Mouse (Mus musculus) hindbrain, embryonic 15.5 days (tissue): ENCODE measurements around the gene Pcyox1. TPM values are rescaled to one million over a fixed set of nuclear protein-coding genes. Genes with fewer than 3 reads are reported as not detected.
"Not testable (repeated sequence)": the region's sequence is repeated elsewhere in the genome, so short reads cannot be mapped to it uniquely, and the experiment has no call there.

ENCODE experiments used
- ATAC-seq: fragments of 200-750 bp; cut with Nextera tagmentation; 2 replicates; pipeline ENCODE4 v1.8.0; 2017; ENCODE audit warnings: low read depth, moderate number of reproducible peaks, moderate TSS enrichment; ENCODE audit not compliant: low FRiP score
- H3K27ac ChIP-seq: fragments of 300-500 bp; sonication (generic); replicated peaks from 2 replicates; pipeline ENCODE4 v1.5.1; 2015; ENCODE audit warnings: mild to moderate bottlenecking, inconsistent platforms
- H3K27me3 ChIP-seq: fragments of 300-500 bp; sonication (generic); 2 replicates; pipeline ENCODE4 v1.6.1; 2015; ENCODE audit warnings: control low read depth, inconsistent platforms
- H3K36me3 ChIP-seq: fragments of 300-500 bp; sonication (generic); 2 replicates; pipeline ENCODE4 v1.6.1; 2015; ENCODE audit warnings: control low read depth, inconsistent platforms
- H3K4me1 ChIP-seq: fragments of 300-500 bp; sonication (generic); replicated peaks from 2 replicates; pipeline ENCODE4 v1.6.1; 2015; ENCODE audit warnings: control low read depth, inconsistent platforms
- H3K4me2 ChIP-seq: fragments of 300-500 bp; sonication (generic); 2 replicates; pipeline ENCODE4 v1.6.1; 2015; ENCODE audit warnings: moderate library complexity, mild to moderate bottlenecking, inconsistent platforms
- H3K4me3 ChIP-seq: fragments of 300-500 bp; sonication (generic); 2 replicates; pipeline ENCODE4 v1.5.1; 2015; ENCODE audit warnings: mild to moderate bottlenecking, inconsistent platforms
- H3K9ac ChIP-seq: fragments of 300-500 bp; sonication (generic); 2 replicates; pipeline ENCODE4 v1.6.1; 2015; ENCODE audit warnings: inconsistent platforms
- H3K9me3 ChIP-seq: fragments of 300-500 bp; sonication (generic); 2 replicates; pipeline ENCODE4 v1.6.1; 2016; ENCODE audit warnings: control low read depth, inconsistent platforms
- WGBS: fragments of 180-500 bp; shearing (Covaris S2); methylation state at CpG from one replicate; pipeline ENCODE4 v1.1.7; 2015; 5-methylcytosine and 5-hydroxymethylcytosine counted together
- polyA plus RNA-seq: library from polyadenylated mRNA; unstranded; fragments of >200 nt; fragmentation: Nextera tagmentation; extraction: Ambion mirVana; gene quantifications from 2 replicates; pipeline ENCODE4 v1.2.1, GENCODE M21; 2015

Gene Pcyox1
- polyA plus RNA-seq, 1 experiment from 2014 or later = 84.7 TPM

DNA sequence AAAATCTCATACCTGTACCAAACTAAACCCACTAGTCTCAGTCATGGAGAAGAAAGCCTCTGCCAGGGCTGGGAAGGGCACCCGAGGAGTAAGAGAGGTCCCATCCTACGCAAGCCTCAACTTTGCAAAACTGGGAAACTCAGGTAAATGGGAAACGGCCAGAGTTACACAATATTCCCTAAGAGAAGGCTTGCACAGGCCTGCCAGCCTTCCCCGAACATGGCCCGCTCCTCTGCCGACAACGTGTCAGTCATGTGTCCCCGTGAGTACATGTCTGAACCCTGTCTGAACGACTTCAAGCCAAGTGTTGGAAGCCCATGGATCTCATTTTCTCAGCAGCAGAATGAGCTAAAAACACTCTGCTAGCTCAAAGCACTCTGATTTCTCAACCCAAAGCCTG lies 1.9 kb downstream of the Pcyox1 start:
- Histone ChIP-seq H3K27ac (no peak overlapping the region), H3K4me3 (peak overlapping the region; percentile 78), H3K36me3 (peaks cover 27% of the 10 kb centered on the region), H3K4me2 (peak overlapping the region; percentile 84), H3K9ac (peak overlapping the region; percentile 90; the same call in 1 of the 2 replicates), H3K9me3 (no peaks in the 10 kb centered on the region), H3K27me3 (no peaks in the 10 kb centered on the region), H3K4me1 (peaks cover 28% of the 10 kb centered on the region)
- WGBS = 88% methylated on average over 9 of the region's 9 CpGs
- ATAC-seq = no peak

DNA sequence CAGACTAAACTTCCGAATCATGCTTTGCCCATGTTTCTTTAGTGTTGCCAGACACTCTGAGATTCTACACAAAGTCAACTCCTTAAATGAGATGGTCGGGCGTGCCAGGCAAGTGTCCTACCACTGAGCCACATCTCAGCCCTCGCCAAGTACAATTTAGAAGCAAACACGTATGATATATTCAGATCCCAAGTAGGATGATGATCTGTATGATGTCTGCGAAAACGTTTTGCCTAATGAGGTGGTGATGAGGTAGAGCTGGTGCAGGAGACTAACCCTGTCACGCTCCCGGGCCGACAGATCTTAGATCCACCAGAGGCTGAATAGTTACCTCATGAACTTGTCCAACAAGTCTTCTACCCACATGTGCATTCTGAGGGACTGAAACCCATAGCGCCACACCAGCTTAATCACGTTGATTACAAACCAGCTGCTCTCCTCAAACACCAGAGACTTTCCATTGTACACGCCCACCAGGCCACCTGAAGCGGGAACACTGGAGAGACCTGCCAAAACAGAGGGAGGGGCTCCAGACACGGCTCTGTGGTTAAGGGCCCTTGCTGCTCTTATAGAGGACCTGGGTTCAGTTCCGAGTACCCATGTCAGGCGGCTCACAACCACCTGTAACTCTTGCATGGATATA lies 2.8 kb downstream of the Pcyox1 start:
- WGBS = 89% methylated on average over 17 of the region's 17 CpGs
- ATAC-seq = no peak

DNA sequence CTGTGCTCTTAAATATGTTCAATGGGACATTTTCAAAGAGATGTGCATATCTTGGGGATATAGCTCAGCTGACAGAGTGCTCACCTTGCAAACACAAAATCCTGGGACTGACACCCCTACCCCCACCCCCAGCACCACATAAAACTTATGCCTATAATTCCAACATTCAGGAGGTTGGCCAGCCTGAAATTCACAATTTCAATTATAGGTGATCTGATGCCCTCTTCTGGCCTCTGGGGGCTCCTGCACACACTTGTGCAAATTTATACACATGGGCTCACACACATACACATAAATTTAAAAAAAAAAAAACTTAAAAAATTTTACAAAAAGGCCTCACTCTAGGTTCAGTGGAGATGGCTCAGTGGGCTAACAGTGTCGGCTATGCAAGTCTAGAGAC lies 3.8 kb downstream of the Pcyox1 start:
- no peak for ATAC-seq
- Histone ChIP-seq H3K4me2 (no peak overlapping the region), H3K27ac (no peak overlapping the region), H3K9ac (no peak overlapping the region), H3K36me3 (peaks cover 45% of the 10 kb centered on the region), H3K4me3 (no peak overlapping the region), H3K9me3 (no peaks in the 10 kb centered on the region), H3K27me3 (no peaks in the 10 kb centered on the region), H3K4me1 (peaks cover 28% of the 10 kb centered on the region)
- WGBS = 93% methylated on average over 1 of the region's 1 CpGs

More for the DNA sequence above, 2.8 kb downstream of the Pcyox1 start:
- Histone ChIP-seq H3K36me3 (peaks cover 35% of the 10 kb centered on the region), H3K9me3 (no peaks in the 10 kb centered on the region), H3K9ac (no peak overlapping the region), H3K4me3 (no peak overlapping the region), H3K4me2 (no peak overlapping the region), H3K27me3 (no peaks in the 10 kb centered on the region), H3K4me1 (peaks cover 28% of the 10 kb centered on the region), H3K27ac (no peak overlapping the region)

DNA sequence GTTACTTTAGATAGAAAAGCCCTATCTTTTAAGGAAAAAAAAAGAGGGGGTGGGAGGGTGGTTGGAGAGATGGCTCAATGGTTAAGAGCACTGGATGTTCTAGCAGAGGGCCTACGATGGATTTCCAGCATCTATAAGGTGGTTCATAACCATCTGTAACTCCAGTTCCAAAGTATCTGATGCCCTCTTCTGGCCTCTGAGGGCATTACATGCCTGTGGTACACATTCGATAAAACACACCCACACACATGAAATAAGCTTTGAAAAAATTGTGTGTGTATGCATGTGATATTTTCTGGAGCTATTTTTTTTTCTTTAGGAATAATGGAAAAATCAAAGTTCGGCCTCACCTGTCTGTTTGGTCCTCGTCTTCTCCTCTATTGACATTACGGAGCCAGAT lies 5.6 kb downstream of the Pcyox1 start:
- WGBS = 97% methylated on average over 5 of the region's 5 CpGs
- H3K36me3 ChIP-seq = peaks cover 58% of the 10 kb centered on the region

DNA sequence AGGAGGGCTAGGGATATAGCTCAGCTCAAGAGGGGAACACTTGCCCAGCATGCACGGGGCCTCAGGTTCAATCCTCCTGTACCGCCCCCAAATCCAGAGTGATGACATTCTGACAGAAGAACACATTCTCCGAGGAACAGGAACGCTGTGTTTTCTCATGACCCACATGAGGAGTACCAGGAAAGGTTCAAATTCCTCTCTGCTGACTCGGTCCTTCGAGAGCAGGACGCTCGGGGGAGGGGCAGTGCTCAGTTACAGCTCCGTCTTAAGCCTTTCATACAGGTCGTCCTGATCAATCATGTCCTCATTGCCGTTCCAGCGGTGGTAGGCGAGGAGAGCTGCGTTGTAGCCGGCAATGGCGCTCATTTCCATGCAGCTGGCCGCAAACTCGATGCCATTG lies 8.5 kb downstream of the Pcyox1 start:
- no peak for ATAC-seq
- 82% methylated on average over 18 of the region's 18 CpGs for WGBS
- no peaks in the 10 kb centered on the region for H3K4me1 ChIP-seq
- no peak overlapping the region for H3K9ac ChIP-seq
- no peak overlapping the region for H3K4me2 ChIP-seq
- H3K36me3 ChIP-seq = peaks cover 57% of the 10 kb centered on the region
- no peaks in the 10 kb centered on the region for H3K9me3 ChIP-seq
- H3K4me3 ChIP-seq = no peak overlapping the region
- H3K27ac ChIP-seq = no peak overlapping the region
- no peaks in the 10 kb centered on the region for H3K27me3 ChIP-seq

More for the DNA sequence above, 5.6 kb downstream of the Pcyox1 start:
- Histone ChIP-seq H3K4me3 (no peak overlapping the region), H3K9ac (no peak overlapping the region), H3K4me1 (peaks cover 19% of the 10 kb centered on the region), H3K27me3 (no peaks in the 10 kb centered on the region), H3K9me3 (no peaks in the 10 kb centered on the region), H3K4me2 (no peak overlapping the region), H3K27ac (no peak overlapping the region)
- ATAC-seq = no peak

DNA sequence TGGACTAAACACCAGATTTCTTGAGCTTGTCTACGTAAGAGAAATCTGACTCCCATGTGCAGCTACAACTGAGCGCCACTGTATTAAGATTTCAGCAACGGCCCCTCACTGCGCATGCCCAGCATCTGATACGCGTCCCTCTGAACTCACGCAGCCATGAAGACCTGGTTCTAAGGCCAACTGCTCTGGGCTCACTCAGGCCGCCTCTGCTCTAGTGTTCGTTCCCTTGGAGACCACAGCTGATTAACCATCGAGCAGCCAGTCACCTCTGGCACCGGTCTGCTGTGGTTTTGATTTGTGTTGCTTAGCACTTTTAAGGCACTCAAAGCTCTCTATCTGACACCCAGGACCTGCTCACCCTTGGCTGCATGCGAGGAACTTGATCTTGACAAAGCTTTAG lies 9.6 kb downstream of the Pcyox1 start:
- peaks cover 57% of the 10 kb centered on the region for H3K36me3 ChIP-seq
- ATAC-seq = no peak
- 78% methylated on average over 12 of the region's 12 CpGs for WGBS

DNA sequence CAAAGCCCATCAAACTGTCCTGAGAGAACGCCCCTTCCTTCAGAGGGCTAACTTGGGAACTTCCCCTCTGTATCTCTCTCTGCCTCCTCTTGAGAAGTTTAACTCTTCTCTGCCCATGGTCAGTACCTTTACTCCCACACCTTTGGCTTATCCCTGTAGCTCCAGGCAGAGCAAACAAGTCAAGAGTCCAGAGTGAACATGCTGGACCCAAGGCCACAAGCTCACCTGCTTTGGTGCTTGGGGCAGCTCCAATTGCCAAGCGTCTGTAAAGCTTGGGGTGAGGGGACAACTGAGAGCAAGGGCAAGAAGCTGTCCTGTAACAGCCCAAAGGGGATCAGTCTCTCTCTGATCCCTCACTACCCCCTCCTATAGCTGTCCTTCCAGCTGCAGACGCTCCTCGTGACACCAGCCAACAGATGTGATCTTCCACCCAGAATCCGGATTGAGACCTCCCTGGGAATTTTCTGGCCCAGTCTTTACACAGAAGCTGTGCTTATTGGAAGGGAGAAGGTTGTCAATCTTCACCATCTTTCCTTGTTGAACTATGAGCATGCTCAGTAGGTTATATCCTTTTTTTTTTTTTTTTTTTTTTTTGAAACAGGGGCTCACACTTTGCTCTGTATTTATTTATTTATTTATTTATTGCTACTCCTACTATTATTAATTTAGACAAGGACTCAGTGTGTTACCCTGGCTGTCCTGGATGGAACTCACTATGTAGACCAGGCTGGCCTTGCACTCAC lies 11.4 kb downstream of the Pcyox1 start:
- Histone ChIP-seq H3K27ac (no peak overlapping the region), H3K4me3 (no peak overlapping the region), H3K27me3 (no peaks in the 10 kb centered on the region), H3K4me2 (no peak overlapping the region), H3K9ac (no peak overlapping the region), H3K9me3 (no peaks in the 10 kb centered on the region), H3K4me1 (no peaks in the 10 kb centered on the region), H3K36me3 (peaks cover 41% of the 10 kb centered on the region)
- 89% methylated on average over 5 of the region's 5 CpGs for WGBS
- peak; percentile 17; the same call in 1 of the 2 replicates for ATAC-seq

More for the DNA sequence above, 9.6 kb downstream of the Pcyox1 start:
- no peak overlapping the region for H3K4me3 ChIP-seq
- H3K27me3 ChIP-seq = no peaks in the 10 kb centered on the region
- no peaks in the 10 kb centered on the region for H3K9me3 ChIP-seq
- no peak overlapping the region for H3K4me2 ChIP-seq
- no peaks in the 10 kb centered on the region for H3K4me1 ChIP-seq
- no peak overlapping the region for H3K9ac ChIP-seq
- H3K27ac ChIP-seq = no peak overlapping the region

DNA sequence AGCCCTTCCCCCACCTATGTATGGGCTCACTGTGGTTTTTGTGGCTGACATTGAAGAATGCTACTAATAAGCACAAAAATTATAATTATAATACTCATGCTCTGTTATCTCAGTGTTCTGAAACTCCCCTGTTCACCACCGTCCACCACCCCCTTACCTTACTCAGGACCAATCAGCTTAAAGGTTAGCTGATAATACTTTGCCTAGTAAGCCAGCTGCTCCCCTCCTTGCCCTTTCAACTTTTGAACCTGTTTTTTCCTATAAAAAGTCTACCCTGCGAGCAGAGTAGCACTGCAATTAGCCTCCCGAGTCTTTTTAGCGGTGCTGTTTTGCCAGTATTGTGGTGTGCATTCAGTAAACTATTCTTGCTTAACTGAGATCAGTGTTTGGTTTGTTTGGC lies 12.3 kb downstream of the Pcyox1 start:
- Histone ChIP-seq H3K4me1 (no peaks in the 10 kb centered on the region), H3K4me2 (no peak overlapping the region), H3K4me3 (no peak overlapping the region), H3K27ac (no peak overlapping the region), H3K9me3 (no peaks in the 10 kb centered on the region), H3K36me3 (peaks cover 36% of the 10 kb centered on the region), H3K9ac (no peak overlapping the region), H3K27me3 (no peaks in the 10 kb centered on the region)
- WGBS = 73% methylated on average over 4 of the region's 4 CpGs
- ATAC-seq = no peak

DNA sequence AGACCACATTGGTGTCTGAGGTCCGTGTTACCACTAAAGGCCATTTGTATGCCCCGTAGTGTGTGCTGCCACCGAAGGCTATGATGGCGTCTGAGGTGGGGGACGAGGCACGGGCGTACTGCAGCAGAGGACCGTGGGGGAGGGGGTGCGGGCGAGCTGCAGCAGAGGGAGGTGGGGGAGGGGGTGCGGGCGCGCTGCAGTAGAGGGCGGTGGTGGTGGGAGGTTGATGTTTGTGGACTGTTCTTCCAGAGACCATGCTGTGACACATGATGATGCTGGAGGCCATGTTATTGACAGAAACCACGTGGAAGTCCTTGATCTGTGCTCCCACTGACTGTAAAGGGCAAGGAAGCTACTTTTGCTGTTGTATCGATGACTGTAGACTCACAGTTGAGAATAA lies 13.6 kb downstream of the Pcyox1 start:
- H3K4me2 ChIP-seq = no peak overlapping the region
- no peak overlapping the region for H3K27ac ChIP-seq
- H3K4me3 ChIP-seq = no peak overlapping the region
- 54% methylated on average over 16 of the region's 16 CpGs for WGBS
- peaks cover 34% of the 10 kb centered on the region for H3K36me3 ChIP-seq
- no peaks in the 10 kb centered on the region for H3K27me3 ChIP-seq
- H3K4me1 ChIP-seq = no peaks in the 10 kb centered on the region
- H3K9me3 ChIP-seq = no peaks in the 10 kb centered on the region
- H3K9ac ChIP-seq = no peak overlapping the region
- no peak for ATAC-seq

DNA sequence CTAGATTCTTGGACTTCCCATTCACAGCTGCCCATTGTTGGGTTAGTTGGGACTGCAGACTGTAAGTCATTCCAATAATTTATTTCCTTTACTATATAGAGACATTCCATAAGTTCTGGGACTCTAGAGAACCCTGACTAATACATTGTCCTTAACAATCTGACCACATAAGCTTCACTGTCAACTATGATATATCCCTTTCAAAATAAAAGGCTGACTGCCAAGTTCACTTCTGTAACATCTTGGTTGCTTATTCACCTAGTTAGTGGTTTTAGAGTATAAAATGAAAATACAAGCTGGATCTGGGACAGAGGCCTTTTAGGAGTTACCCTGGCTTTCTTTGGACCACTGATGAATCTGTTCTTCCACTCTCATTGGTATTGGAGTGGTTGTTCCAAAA lies 14.4 kb downstream of the Pcyox1 start:
- Histone ChIP-seq H3K4me1 (no peaks in the 10 kb centered on the region), H3K9me3 (no peaks in the 10 kb centered on the region), H3K36me3 (peaks cover 34% of the 10 kb centered on the region), H3K9ac (no peak overlapping the region), H3K4me3 (no peak overlapping the region), H3K27ac (no peak overlapping the region), H3K27me3 (no peaks in the 10 kb centered on the region), H3K4me2 (no peak overlapping the region)
- no peak for ATAC-seq

DNA sequence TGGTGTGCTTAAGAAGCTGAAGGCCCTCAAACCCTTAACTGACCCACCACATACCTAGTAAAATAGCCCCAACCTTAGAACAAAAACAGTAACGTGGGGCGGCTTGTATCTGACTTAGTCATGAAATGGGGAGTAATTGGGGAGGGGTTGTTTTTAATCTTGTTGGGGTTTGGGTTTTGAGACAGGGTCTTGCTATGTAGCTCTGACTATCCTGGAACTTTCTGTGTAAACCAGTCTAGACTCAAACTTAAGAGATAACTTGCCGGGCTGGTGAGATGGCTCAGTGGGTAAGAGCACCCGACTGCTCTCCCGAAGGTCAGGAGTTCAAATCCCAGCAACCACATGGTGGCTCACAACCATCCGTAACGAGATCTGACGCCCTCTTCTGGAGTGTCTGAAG lies 16.8 kb downstream of the Pcyox1 start:
- WGBS = 73% methylated on average over 8 of the region's 8 CpGs
- not testable (repeated sequence) for ATAC-seq, H3K4me2 ChIP-seq, H3K9me3 ChIP-seq, H3K4me3 ChIP-seq, H3K27ac ChIP-seq, H3K9ac ChIP-seq, H3K27me3 ChIP-seq, H3K4me1 ChIP-seq
- H3K36me3 ChIP-seq = peaks cover 36% of the 10 kb centered on the region

DNA sequence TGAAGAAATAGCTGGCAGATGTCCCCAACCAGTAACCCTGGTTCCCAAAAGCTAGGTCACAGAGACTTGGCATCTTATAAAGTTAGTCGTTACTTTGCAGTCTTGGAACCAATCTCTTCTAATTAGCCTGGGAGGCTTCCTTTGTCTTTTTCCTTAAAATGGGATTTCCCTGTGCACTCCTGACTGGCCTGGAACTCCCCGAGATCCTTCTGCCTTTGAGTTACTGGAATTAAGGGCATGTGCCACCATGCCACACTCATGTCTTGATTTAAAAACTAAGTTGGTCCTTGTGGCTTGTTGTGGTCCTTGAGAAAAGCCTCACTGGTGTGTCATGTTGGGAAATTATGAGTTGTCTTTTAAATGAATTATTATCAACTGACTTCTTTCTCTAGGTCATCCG lies 18.6 kb downstream of the Pcyox1 start:
- Histone ChIP-seq H3K9me3 (no peaks in the 10 kb centered on the region), H3K4me1 (peaks cover 3% of the 10 kb centered on the region), H3K9ac (no peak overlapping the region), H3K27ac (no peak overlapping the region), H3K4me3 (no peak overlapping the region), H3K27me3 (no peaks in the 10 kb centered on the region), H3K4me2 (no peak overlapping the region), H3K36me3 (peaks cover 36% of the 10 kb centered on the region)
- no peak for ATAC-seq
- WGBS = 92% methylated on average over 3 of the region's 3 CpGs
